Mouse (Mus musculus) heart, postnatal 0 days (tissue): ENCODE results near the gene Spaar.

Source experiments
- CTCF ChIP-seq: IDR thresholded peaks from 2 replicates; pipeline ENCODE4 v1.5.1; 2016; ENCODE audit warnings: antibody characterized with exemption, control low read depth, low read depth
- EP300 ChIP-seq: IDR thresholded peaks from 2 replicates; pipeline ENCODE4 v1.6.1; 2016; ENCODE audit warnings: antibody characterized with exemption, low read depth

- TF ChIP-seq CTCF (no peak), EP300 (no peak)
Observed at GRCm38 (mm10) chr4:43720491-43721228, 9.2 kb upstream of the Spaar start.
